Mouse (Mus musculus): ENCODE measurements around the gene Eml4. TPM values are rescaled to one million over a fixed set of nuclear protein-coding genes. Genes with fewer than 3 reads are reported as not detected.

Gene Eml4
- polyA plus RNA-seq, 1 experiment from 2014 or later = 13.4 TPM

GRCm38 (mm10) chr17:83482817-83483536 lies 132.2 kb downstream of the Eml4 start:
- no peak overlapping the region for H3K4me3 ChIP-seq (ENCODE audit: low read depth, low read length)
- no peak overlapping the region for H3K9ac ChIP-seq (replicated peaks; ENCODE audit: low read depth)
- TF ChIP-seq EP300 (IDR thresholded peaks at IDR 0.05) (no peak), CTCF (IDR thresholded peaks at IDR 0.05) (no peak)
- H3K36me3 ChIP-seq (ENCODE audit: insufficient read depth, low read length) = peaks cover 11% of the 10 kb centered on the region
- no peak for DNase-seq (ENCODE audit: low spot score)
- H3K9me3 ChIP-seq (ENCODE audit: low read length) = no peaks in the 10 kb centered on the region
- H3K4me2 ChIP-seq (replicated peaks; ENCODE audit: low read depth, low read length) = no peak overlapping the region
- ATAC-seq = no peak
- no peak overlapping the region for H3K27ac ChIP-seq (ENCODE audit: low read length)
- H3K27me3 ChIP-seq (replicated peaks; ENCODE audit: insufficient read depth, low read length) = no peaks in the 10 kb centered on the region
- WGBS = 90% methylated on average over 7 of the region's 7 CpGs
- H3K4me1 ChIP-seq (ENCODE audit: insufficient read depth, low read depth, low read length) = no peaks in the 10 kb centered on the region

DNA sequence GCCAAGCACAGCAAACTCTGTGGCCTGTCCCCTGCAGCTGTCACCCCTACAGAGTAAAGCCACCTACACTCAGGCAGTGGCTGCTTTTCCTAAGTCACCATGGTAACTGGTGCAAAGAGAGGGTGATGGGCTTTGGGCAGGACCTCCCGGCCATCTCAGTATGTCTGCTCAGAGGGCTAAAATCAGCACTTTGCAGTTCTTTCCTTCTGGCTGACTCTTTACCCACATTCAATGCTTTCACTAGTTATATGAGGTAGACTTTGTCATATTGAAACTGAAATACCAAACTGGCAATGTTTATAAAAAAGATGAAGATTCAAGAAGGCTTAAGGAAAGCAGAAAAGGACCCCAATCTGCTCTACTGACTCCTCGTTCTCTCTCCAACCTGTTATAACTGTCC lies 133.1 kb downstream of the Eml4 start:
- Histone ChIP-seq H3K4me3 (ENCODE audit: low read depth, low read length) (no peak overlapping the region), H3K9ac (replicated peaks; ENCODE audit: low read depth) (no peak overlapping the region), H3K27ac (ENCODE audit: low read length) (no peak overlapping the region), H3K4me1 (ENCODE audit: insufficient read depth, low read depth, low read length) (no peaks in the 10 kb centered on the region), H3K27me3 (replicated peaks; ENCODE audit: insufficient read depth, low read length) (no peaks in the 10 kb centered on the region), H3K9me3 (ENCODE audit: low read length) (no peaks in the 10 kb centered on the region), H3K4me2 (replicated peaks; ENCODE audit: low read depth, low read length) (no peak overlapping the region), H3K36me3 (ENCODE audit: insufficient read depth, low read length) (peaks cover 4% of the 10 kb centered on the region; the same call in 1 of the 2 replicates)
- ATAC-seq = no peak
- TF ChIP-seq EP300 (IDR thresholded peaks at IDR 0.05) (no peak), CTCF (IDR thresholded peaks at IDR 0.05) (no peak)
- WGBS = 77% methylated on average over 2 of the region's 2 CpGs
- no peak for DNase-seq (ENCODE audit: low spot score)

GRCm38 (mm10) chr17:83487762-83488161 lies 137.0 kb downstream of the Eml4 start:
- 55% methylated on average over 3 of the region's 3 CpGs for WGBS
- Histone ChIP-seq H3K27me3 (replicated peaks; ENCODE audit: insufficient read depth, low read length) (no peaks in the 10 kb centered on the region), H3K4me3 (ENCODE audit: low read depth, low read length) (no peak overlapping the region), H3K9ac (replicated peaks; ENCODE audit: low read depth) (no peak overlapping the region), H3K4me2 (replicated peaks; ENCODE audit: low read depth, low read length) (no peak overlapping the region), H3K36me3 (ENCODE audit: insufficient read depth, low read length) (no peaks in the 10 kb centered on the region), H3K4me1 (ENCODE audit: insufficient read depth, low read depth, low read length) (no peaks in the 10 kb centered on the region), H3K27ac (ENCODE audit: low read length) (no peak overlapping the region), H3K9me3 (ENCODE audit: low read length) (no peaks in the 10 kb centered on the region)
- ATAC-seq = no peak
- DNase-seq (ENCODE audit: low spot score) = no peak
- TF ChIP-seq CTCF (IDR thresholded peaks at IDR 0.05) = no peak
- no peak for TF ChIP-seq EP300 (IDR thresholded peaks at IDR 0.05)

DNA sequence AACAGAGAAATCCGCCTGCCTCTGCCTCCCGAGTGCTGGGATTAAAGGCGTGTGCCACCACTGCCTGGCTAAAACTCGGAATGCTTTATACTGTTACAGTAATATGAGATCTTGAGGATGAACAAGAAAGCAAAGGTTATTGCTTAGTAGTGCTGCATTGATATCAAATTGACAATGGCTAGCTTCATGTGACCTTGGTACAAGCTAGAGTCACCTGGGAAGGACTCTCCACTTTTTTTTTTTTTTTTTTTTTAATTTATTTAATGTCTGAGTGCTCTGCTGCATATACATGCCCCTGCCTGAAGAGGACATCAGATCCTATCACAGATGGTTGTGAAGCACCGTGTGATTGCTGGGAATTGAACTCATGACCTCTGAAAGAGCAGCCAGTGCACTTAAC lies 148.2 kb downstream of the Eml4 start:
- no peak overlapping the region for H3K9ac ChIP-seq (replicated peaks; ENCODE audit: low read depth)
- WGBS = 94% methylated on average over 5 of the region's 5 CpGs
- H3K27me3 ChIP-seq (replicated peaks; ENCODE audit: insufficient read depth, low read length) = no peaks in the 10 kb centered on the region
- H3K36me3 ChIP-seq (ENCODE audit: insufficient read depth, low read length) = peaks cover 8% of the 10 kb centered on the region; the same call in 1 of the 2 replicates
- no peak overlapping the region for H3K27ac ChIP-seq (ENCODE audit: low read length)
- H3K4me3 ChIP-seq (ENCODE audit: low read depth, low read length) = no peak overlapping the region
- ATAC-seq = no peak
- no peak overlapping the region for H3K4me2 ChIP-seq (replicated peaks; ENCODE audit: low read depth, low read length)
- H3K9me3 ChIP-seq (ENCODE audit: low read length) = peaks cover 3% of the 10 kb centered on the region; the same call in 1 of the 2 replicates
- TF ChIP-seq CTCF (IDR thresholded peaks at IDR 0.05) (no peak), EP300 (IDR thresholded peaks at IDR 0.05) (no peak)
- no peak for DNase-seq (ENCODE audit: low spot score)
- H3K4me1 ChIP-seq (ENCODE audit: insufficient read depth, low read depth, low read length) = no peaks in the 10 kb centered on the region

DNA sequence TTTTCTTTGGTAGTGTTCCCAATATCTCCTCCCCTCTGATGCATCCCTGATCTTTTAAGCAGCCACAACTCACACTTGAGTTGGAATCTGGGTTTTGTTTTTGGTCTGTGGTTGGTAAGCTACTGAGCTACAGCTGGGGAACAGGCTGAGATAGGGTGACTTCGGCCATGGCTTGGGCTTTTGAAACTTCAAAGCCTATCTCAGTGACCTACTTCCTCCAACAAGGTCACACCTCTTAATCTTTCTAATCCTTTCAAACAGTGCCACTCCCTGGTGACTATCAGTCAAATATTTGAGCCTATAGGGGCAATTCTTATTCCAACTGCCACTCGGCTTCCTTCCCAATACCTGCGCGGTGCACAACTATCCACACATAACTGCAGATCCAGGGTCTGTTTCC lies 149.0 kb downstream of the Eml4 start:
- WGBS = 86% methylated on average over 4 of the region's 4 CpGs
- TF ChIP-seq CTCF (IDR thresholded peaks at IDR 0.05) = no peak
- TF ChIP-seq EP300 (IDR thresholded peaks at IDR 0.05) = no peak
- H3K36me3 ChIP-seq (ENCODE audit: insufficient read depth, low read length) = peaks cover 8% of the 10 kb centered on the region; the same call in 1 of the 2 replicates

GRCm38 (mm10) chr17:83503693-83504092 lies 153.0 kb downstream of the Eml4 start:
- H3K27me3 ChIP-seq (replicated peaks; ENCODE audit: insufficient read depth, low read length) = no peaks in the 10 kb centered on the region
- WGBS = 71% methylated on average over 2 of the region's 2 CpGs
- H3K36me3 ChIP-seq (ENCODE audit: insufficient read depth, low read length) = no peaks in the 10 kb centered on the region

More for the DNA sequence above, 149.0 kb downstream of the Eml4 start:
- ATAC-seq = no peak
- no peak overlapping the region for H3K9ac ChIP-seq (replicated peaks; ENCODE audit: low read depth)
- H3K27ac ChIP-seq (ENCODE audit: low read length) = no peak overlapping the region
- H3K4me2 ChIP-seq (replicated peaks; ENCODE audit: low read depth, low read length) = no peak overlapping the region
- peaks cover 3% of the 10 kb centered on the region; the same call in 1 of the 2 replicates for H3K9me3 ChIP-seq (ENCODE audit: low read length)
- H3K4me3 ChIP-seq (ENCODE audit: low read depth, low read length) = no peak overlapping the region
- DNase-seq (ENCODE audit: low spot score) = no peak
- no peaks in the 10 kb centered on the region for H3K4me1 ChIP-seq (ENCODE audit: insufficient read depth, low read depth, low read length)
- no peaks in the 10 kb centered on the region for H3K27me3 ChIP-seq (replicated peaks; ENCODE audit: insufficient read depth, low read length)

More at GRCm38 (mm10) chr17:83503693-83504092, 153.0 kb downstream of the Eml4 start:
- Histone ChIP-seq H3K4me1 (ENCODE audit: insufficient read depth, low read depth, low read length) (no peaks in the 10 kb centered on the region), H3K4me2 (replicated peaks; ENCODE audit: low read depth, low read length) (no peak overlapping the region), H3K4me3 (ENCODE audit: low read depth, low read length) (no peak overlapping the region), H3K9ac (replicated peaks; ENCODE audit: low read depth) (no peak overlapping the region), H3K9me3 (ENCODE audit: low read length) (no peaks in the 10 kb centered on the region), H3K27ac (ENCODE audit: low read length) (no peak overlapping the region)
- no peak for TF ChIP-seq CTCF (IDR thresholded peaks at IDR 0.05)
- TF ChIP-seq EP300 (IDR thresholded peaks at IDR 0.05) = no peak
- DNase-seq (ENCODE audit: low spot score) = no peak
- ATAC-seq = no peak

Data from lung, postnatal 0 days (tissue).